Mouse (Mus musculus) urinary bladder, adult 2 months (tissue): ENCODE measurements around the gene Flrt2. TPM values are rescaled to one million over a fixed set of nuclear protein-coding genes. Genes with fewer than 3 reads are reported as not detected.
"Not testable (repeated sequence)": the region's sequence is repeated elsewhere in the genome, so short reads cannot be mapped to it uniquely, and the experiment has no call there.

Experiments used
- DNase-seq: peaks from one replicate; pipeline ENCODE4 v3.0.0; 2022; ENCODE audit warnings: low spot score
- polyA plus RNA-seq: library from polyadenylated mRNA; depleted of rRNA; stranded (reverse); fragments of >200 nt; gene quantifications from 2 replicates; pipeline ENCODE4 v1.2.3, GENCODE M21; 2012; rRNA removed

Gene Flrt2
- polyA plus RNA-seq: 9.5 and 11.7 TPM in 2 replicates

DNA sequence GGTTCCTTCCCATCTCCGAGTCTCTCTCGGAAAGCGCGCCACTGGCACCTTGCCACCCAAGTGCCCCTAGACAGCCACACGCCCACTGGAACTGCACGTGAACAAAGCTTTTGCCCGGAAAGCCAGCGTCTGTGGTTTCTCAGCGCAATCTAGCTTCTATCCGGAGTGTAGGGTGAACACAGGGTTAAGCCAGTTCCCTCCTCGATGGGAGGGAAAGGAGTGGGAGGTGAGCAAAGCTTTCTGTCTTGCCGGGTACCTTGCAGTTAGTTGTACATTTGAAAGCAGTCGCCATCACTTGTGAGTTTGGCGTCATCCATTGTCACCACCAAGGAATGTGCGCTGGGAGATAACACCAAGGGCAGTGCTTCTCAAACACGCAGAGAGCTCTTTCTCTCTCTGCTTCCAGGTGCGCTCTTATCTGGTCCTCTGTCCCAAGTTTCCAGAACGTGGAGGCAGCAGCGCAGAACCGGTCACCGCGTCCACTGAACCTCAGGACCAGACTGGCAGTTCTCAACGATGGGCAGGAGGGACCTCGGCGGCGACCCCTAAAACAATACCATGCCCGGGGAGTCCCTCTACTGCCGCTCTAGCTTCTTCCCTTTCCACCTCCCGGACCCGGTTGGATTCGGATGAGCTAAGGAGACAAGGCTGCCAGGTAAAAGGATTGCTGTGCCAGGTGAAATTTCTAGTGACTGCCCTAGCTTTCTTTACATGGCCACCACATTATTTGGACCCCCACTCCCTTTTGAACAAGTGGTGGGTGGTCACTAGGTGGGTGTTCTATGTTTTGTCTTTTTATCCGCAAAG is at the start of gene Flrt2:
TSS of gene Flrt2 (plus strand) at position 266 of the 807 bp plus-strand sequence.
- DNase-seq: no peak

DNA sequence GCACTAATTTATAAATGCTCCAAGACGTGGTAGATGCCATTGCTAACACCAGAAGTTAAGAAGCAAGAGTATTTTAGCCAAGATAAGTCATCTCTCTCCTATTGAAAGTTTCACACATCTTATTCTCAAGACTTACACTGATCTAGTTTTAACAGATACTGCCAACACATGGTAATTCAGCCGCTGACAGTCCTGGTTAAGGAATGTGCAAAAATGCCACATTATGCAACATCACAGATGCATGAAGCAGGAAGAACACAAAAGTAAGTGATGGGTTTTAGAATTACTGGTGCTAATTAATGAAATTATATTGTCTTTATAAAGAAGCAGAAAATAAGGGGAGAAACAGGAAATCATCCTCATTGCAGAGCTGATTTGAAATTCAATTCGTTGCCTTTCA is 49.8 kb upstream of the Flrt2 start:
- DNase-seq: no peak

DNA sequence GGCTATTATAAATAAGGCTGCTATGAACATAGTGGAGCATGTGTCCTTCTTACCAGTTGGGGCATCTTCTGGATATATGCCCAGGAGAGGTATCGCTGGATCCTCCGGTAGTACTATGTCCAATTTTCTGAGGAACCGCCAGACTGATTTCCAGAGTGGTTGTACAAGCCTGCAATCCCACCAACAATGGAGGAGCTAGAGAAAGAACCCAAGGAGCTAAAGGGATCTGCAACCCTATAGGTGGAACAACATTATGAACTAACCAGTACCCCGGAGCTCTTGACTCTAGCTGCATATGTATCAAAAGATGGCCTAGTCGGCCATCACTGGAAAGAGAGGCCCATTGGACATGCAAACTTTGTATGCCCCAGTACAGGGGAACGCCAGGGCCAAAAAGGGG is 44.8 kb upstream of the Flrt2 start:
- not testable (repeated sequence) for DNase-seq

DNA sequence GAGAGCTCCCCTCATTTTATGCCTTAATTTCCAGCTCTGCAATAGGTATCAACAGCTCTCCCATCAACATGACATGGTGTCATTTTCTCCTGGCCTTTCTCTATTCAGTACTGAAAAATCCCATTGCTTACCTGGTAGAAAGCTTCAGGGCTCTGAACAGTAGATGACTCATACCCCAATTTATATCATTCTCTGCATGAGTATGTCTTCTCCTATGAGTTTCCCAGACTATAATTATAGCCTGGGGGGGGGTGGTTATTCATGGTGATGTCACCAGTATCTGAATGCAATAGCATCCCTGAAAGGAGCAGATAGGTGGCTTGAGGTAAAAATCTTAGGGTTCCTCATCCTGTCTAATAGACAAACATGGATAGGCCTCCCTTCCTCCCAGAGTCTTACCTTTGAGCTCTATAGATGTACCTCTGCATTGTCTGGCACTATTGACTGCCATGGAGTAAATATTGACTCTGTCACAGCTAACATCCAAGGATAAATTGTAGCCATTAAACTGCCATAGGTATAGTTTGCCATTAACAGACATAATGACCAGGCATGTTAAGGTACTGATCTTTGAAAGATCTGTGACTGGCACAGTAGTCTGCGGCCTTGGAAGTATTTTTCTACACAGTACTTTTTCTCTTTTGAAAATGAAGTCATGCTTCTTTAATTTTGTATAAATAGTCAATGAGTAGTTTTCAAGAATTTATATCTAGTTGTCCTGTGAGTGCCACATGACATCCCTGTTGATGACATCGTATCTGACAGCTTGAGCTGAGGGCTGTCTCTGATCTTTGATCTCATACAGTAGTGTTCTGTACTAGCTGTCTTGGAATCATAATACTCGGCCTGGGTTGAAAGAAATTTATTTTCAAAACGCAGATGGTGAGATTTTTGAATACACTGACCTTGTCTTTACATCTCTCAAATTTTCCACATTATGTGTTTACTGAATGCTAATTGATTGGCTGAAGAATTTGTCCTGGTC is 39.6 kb upstream of the Flrt2 start:
- no peak for DNase-seq

DNA sequence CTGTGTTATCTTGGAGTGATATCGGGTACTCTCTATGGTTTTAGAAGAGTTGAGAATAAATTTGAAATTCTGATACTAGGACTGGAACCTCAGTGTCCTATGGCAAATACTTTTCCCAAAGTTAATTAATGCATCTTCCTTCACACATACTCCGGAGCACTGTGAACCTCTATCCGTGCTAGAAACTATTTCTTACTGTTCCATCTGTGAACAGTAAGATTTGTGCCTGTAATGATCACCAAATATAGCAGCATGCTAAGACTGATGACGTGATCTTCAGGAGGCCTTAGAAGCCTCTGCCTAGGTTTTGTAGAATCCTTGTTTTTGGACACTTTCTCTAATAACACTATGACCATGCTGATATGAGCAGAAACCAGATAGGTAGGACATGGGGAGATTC is 35.4 kb upstream of the Flrt2 start:
- no peak for DNase-seq

DNA sequence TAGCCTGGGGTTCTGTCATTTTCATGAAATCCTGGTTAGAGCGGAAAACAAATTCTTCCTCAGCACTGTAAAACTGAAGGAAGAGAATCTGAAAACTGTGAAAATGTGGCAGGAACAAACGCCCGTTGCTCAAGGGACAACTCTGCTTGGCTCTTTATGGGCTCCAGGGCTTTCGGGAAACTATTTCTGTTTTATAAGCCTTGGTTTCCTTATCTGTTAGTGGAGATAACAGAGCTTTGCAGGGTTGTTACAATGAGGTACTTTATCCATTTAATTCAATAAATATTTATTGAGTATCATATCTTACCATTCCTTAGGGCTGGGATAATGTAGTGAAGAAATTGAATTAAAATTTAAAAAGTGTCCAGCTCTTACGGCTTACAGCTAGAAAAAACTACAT is 24.7 kb upstream of the Flrt2 start:
- no peak for DNase-seq

DNA sequence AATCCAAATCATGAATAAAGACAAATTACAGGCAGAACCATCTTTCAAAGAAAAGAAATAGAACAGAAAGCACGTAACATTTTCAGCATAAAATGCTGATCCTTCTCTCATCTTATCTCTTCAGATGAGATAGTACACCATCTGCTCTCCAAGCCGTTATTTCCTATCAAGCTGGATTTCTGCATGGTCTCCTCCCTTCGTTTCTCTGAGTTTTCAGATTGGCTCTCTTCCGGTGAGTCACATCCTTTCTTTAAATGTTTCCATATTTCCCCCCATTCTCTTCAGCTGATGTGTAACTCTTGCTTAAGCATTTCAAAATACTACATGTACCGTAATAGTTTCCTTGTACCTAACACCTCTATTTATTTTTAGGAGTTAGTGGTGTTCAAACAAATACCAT is 16.3 kb upstream of the Flrt2 start:
- DNase-seq: no peak

DNA sequence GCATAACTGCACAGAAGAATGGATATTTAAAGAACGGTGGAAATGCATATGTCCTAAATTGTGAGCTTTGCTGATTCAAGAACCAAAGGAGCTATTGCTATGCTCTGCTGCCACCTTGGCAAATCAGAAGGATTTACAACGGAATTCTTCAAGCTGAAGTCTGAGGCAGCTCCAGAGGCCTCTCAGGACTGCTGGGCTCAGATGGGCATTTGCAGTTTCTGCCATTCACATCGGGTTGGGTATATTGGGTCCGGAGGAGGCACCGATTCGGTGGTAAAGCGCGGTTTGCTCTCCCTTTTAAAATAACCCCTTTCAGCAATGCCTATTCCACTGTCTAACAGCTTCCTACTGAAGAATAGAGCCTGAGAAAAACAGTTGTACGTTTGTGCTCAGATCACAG is 1.2 kb upstream of the Flrt2 start:
- no peak for DNase-seq

DNA sequence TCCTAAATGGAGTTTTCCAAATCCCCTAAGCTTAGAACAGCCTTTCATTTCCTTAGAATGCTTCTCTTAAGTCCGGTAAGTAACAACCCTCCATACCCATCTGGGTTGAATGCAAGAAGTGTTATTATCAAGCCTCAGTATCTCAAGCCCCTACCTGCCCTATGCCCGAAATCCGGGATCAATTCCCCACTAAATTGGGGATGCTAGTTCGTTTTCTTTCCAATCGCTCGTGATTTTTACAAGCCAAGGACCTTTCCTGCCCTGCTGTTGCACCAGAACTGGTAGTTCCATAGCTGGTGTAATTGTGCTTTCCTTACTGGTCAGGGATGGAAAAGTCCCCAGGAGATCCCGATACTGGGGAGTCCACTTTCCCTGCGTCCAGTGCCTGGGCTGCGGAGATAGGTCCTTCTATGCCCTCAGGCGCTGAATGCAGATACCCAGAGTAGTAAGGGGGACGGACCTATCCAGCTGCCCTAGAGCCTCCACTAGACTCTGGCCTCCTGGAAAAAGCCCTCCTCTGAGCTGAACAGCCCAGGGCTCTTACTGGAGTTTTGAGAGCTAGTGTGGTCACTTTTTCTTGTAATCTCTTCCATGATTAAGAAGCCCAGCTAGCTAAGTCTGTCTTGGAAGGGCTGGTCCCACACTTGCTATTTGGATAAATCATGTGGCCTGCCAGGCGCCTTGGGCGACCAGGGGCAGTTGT is 1.1 kb downstream of the Flrt2 start:
- DNase-seq: no peak

DNA sequence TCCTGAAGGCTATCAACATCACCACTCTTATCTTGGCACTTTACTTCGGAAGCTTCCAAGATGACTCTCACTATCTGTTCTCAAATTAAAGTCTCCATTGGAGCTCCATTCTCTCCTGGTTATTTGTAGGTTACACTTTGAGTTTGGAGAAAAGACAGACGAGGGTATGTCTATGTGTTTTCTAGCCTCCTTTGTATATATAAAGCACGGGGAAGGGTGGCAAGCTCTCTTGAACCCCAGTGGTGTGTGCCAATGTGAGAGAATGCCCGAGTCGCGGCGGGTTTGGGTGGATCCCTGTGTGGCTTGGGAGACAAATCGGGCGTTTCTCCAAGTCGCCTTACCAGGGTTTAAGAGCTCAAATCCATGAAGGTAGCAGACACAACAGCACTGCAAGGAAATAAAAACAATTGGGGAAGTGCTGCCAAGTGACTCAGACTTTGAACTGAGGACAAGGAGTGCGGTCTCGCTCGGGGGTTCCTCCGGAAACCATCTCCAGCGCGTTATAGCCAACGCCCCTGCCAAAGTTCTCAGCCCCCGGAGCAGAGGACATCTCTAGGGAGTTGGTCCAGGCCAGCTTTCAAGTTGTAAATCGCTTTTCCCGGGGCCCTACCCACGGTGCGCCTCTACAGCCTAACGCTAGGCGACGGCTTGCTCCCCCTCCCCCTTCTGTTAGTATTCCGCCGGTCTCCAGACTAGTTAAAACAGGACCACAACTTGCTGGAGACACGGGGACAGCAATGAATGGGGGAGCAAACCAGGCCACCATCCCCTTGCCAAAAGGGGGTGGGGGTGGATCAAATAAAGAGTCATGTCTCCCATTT is 1.8 kb downstream of the Flrt2 start:
- no peak for DNase-seq

DNA sequence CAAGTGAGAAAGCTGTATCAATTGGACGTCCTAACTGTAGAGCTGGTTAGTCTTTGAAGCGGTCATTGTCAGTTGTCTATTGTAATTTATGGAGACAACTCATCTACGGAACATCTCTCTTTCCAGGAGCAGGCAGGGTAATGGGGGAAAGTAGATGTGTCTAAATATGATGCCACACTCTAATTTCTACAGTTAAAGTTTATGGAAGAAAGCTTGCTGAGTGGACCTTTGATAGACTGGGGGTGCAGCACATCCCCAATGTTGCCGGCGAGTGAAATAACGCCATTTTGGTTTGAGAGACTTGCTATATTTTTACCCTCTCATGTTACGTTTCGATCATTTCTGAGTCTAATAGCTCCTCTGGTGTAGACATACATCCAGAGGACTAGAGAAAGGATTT is 2.5 kb downstream of the Flrt2 start:
- DNase-seq: no peak

DNA sequence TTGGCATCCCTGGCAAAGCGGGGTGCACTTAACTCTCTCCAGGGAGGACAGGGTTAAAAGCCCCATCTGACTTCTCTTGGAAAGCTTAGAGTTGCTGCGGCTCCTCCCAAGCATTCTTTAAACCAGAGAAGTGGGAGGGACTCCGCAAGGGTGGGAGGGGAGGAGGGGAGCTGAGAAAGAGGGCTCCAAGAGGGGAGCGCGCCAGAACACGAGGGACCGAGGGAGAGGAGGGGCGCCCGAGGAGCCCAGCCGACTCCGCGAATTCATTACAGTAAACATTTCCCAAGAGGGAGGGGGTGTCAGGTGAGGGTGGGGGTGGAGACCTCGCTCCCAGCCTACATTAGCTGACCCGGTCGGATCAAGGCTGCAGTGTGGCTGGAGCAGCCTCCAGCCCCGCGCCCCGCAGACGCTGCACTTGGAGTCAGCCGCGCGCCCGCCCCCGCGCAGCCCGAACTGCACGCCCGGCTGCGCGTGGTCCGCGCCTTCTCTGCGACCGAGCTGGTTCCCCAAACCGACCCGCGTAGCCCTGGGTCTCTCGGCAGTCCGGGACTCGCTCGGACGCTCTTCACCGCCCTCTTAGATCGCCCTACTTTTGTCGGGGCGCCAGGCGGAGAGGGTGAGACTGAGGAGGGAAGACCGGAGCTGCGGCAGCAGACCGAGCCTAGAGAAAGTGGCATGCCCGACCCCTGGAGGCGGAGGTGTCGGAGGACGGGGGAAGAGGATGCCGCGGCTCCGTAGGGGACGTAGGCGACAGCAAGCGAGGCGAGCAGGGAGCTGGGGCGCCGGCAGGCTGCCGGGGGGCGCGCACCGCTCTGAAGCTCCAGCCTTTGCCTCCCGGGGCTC is 3.2 kb downstream of the Flrt2 start:
- DNase-seq: peak; percentile 43

DNA sequence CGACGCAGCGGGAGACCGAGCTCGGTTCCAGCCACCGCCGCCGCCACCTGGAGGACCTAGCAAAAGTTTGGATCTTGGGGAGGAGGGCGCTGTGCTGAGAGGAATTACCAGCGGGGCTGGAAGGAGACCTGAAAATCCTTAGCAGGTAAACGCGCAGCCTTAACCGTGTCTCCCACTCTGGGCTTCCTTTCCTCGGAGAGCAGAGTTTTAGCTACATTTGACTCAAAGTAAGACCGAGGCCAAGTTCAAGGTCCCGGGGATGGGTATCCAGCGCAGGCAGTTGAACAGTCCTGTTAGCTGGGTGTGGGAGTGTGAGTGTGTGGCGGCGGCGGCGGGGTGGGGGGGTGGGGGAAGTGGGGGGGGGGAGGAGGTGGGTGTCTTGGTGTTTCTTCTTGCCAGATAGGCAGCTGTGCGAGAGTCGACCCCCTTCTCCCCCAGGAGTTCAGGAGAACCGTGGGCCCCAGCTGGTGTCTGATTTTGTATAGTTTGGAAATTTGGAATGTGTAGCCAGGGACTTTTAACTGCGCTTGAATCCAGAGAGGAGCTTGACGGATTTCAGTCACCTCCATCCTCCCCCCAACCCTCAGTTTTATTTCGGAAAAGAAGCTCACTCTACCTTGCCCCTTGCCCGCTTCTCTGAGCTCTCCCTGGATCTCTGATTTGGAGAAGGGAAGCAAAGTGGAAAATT is 4.0 kb downstream of the Flrt2 start:
- DNase-seq: no peak

DNA sequence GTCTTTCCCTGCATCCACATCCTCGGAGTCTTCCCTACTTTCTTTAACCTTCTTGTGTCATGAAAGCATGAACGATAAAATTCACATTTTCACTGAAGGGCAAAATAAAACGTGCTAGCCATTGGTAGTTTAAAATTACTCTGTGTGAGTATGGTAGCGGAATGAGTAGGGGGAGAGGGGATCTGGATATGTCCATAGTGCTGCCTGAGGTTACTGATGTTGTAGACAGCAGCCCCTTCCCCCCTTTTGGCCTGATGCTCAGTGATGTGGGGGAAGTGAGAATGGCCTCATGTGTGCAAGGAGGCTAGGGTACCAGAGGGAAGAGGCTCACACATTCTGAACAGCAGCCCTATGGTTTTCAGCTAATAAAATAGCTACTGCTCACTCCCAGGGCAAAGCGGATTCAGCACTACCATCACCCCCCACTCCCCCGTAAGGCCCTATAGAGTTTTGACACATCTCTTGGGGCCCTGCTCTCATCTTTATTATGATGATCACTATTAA is 4.5 kb downstream of the Flrt2 start:
- no peak for DNase-seq

DNA sequence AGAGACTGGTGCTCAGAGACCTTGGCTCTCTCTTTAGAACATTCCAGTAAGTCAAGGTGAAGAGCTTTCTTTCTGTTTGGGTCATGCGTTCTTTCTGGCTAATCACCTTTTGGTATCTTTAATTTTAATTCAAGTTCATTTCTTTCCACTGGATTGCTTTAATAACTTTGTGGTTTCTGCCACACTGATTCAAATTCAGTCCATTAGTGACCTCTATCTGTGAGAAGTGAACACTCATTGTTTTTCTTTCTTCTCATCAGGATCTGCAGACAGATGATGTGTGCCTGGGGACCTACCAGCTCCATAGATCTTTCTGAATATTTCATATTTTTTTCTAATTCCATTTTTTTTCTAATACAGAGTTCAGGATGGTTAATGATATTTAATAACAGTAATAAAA is 6.5 kb downstream of the Flrt2 start:
- no peak for DNase-seq

DNA sequence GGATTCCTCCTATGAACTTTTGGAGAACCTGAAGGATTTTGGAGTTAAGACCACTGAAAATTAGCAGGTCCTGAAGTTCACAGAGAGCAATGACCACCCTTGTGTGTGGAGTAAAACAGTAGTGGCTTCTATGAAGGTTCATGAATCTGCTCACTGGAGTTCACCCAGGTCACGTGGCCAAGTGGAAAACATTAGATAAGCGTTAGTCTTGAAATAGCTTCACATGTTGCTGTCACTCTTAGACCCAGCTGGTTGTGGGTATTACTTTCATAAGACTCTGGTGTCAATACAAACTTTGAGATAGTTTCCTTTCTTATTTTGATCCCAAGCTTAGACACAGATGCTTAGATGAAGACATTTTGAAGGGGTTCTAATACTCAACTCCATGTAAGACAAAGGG is 8.7 kb downstream of the Flrt2 start:
- DNase-seq: no peak

DNA sequence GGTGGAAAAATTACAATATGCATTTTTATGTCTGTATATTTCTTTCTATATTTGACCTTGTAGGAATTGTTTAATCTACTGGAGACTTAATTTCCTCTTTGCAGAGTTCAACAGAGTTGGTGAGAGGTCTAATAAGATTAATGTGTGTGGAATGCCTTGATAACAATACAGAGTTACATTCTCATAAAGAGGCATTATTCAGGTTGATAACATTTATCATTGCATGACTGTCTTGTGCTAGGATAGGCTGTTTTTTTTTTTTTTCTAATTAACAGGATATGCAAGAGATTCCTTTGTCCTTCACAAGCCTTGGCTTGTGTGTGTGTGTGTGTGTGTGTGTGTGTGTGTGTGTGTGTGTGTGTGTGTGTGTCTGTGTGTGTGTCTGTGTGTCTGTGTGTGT is 9.6 kb downstream of the Flrt2 start:
- no peak for DNase-seq

DNA sequence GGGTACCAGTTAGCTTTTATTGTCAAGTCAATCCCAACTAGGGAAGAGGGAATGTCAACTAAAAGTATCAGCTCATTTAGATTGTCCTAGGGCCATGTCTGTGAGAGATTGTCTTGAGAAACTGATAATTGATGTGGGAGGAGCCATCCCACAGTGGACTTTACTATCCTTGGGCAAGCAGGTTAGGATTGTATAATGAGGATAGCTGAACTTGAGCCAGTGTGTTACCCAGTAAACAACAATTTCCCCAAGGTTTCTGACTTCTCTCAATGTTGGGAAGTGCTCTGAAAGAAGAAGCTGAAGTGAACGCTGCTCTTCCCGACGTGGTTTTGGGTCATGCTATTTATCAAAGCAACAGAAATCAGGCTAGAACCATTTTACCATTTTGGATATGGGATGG is 13.0 kb downstream of the Flrt2 start:
- no peak for DNase-seq

DNA sequence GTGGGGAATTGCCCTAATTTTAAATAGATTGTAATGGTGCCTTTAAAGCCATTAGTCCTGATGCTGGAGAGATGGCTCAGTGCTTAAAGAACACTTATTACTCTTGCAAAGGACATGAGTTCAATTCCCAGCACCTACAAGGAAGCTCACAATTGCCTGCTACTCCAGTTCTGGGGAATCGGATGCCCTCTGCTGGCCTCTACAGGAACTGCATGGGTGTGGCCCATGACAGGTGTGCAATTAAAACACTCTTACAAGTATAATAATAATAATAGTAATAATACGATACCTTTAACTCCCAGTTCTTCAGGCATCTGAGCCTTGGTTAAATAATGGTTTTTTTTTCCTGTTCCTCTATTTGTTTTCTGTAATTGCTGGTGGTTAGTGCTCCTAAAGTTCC is 31.2 kb downstream of the Flrt2 start:
- DNase-seq: no peak

DNA sequence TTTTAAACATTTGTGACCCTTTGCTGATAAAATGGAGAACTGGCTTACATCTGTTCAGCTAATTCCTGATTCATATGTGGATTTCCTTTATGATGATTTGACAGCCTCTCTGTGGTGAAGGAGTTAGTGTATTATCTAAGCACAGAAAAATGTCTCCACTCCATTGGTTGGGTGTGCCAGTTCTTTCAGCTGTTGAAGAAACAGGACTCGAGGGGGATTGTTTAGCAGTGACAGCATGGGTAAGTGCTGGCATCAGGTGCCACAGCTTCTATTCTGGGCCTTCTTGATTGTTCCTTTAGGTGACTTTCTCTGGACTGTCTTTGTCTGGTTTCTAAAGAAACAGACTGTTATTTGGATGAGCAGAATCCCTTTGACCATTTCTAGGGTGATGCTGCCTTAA is 42.0 kb downstream of the Flrt2 start:
- no peak for DNase-seq
